Mouse (Mus musculus) thymus, adult 2 months (tissue): Measurements from ENCODE around the gene Lef1.

Experiments
- CTCF ChIP-seq: fragments of 200-500 bp; IDR thresholded peaks from 2 replicates; pipeline ENCODE4 v1.5.1; 2012; ENCODE audit warnings: mild to moderate bottlenecking, control low read depth, low read length, moderate library complexity, borderline replicate concordance; ENCODE audit not compliant: control insufficient read depth, poor library complexity, insufficient read depth; ENCODE audit errors: extremely low read depth
- POLR2A ChIP-seq: fragments of 200-500 bp; IDR thresholded peaks from 2 replicates; pipeline ENCODE4 v1.6.1; 2012; ENCODE audit warnings: mild to moderate bottlenecking, low read length, control low read depth, moderate library complexity; ENCODE audit not compliant: control insufficient read depth, poor library complexity, insufficient read depth; ENCODE audit errors: extremely low read depth

DNA sequence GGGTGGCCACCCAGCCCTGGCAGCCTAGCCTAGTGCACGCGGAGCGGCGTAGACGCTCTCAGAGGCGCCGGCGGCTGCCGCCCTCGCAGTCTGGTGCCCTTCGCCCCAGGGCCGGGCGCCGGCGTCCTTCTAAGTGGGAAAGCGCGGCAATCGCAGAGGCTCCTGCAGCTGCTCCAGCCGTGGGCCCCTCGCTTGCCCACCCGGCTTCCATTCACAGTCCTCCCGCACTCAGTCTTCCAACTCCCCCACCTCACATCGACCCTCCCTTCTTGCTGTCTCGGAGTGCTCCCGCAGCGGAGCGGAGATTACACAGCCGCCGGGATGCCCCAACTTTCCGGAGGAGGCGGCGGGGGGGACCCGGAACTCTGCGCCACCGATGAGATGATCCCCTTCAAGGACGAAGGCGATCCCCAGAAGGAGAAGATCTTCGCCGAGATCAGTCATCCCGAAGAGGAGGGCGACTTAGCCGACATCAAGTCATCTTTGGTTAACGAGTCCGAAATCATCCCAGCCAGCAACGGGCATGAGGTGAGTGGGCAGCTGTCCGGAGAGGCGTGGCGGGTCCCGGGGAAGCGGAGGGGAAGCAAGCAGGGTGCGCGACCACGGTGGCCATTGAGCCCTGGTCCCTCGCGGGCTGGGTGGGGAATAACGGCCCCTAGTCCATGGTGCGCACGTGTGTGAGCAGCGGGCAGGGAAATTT, 1.0 kb downstream of the Lef1 start:
- no peak for TF ChIP-seq CTCF
- no peak; the same call in 1 of the 2 replicates for TF ChIP-seq POLR2A
